26 mouse cellular contexts compared by ENCODE assay signal in the genomic region with DNA sequence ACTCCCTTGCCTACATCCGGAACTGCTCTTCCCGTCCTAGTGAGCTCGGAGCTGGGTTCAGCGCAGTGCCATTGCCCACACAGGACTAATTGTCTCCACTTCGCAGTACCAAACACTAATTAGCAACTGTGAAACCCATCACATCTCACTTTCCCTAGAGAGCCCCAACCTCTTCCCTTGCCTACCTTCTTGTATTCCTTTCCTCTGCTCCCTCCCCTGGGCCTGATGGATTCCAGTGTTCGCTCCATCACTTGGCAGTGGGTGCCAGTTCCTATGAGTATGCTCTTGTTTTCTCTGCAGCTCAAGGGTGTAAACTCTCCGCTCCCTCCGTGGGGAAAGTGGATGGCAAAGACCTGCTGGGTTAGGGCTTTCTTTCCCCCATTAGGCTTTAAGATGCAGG. TPM values are rescaled to one million over a fixed set of nuclear protein-coding genes. Genes with fewer than 3 reads are reported as not detected.
DNase-seq lines count a peak whose midpoint lies in the region; ATAC-seq and TF ChIP-seq lines count a peak whose summit lies in the region.
"Had no signal": no experiment of that assay in that cellular context is flagged by ENCODE, and none has a peak within 500 bp of the region (broad histone marks: within the 10 kb centered on the region; RNA-seq: fewer than 3 reads in every experiment).

No protein-coding gene starts in this region.

- no peaks in the 10 kb centered on the region for H3K9me3 ChIP-seq in heart, embryonic 16.5 days (replicated peaks; ENCODE audit: control insufficient read depth, low read length)
- H3K9me3 ChIP-seq in heart, embryonic 12.5 days (replicated peaks) = no peaks in the 10 kb centered on the region
- H3K9me3 ChIP-seq in neural tube, embryonic 13.5 days = no peaks in the 10 kb centered on the region
- H3K9me3 ChIP-seq: forebrain, embryonic 12.5 days; liver, embryonic 13.5 days had no signal

- ATAC-seq in heart, embryonic 16.5 days (replicated peaks; ENCODE audit: extremely low read depth, insufficient read depth, low FRiP score) = no peak
- ATAC-seq in heart, embryonic 12.5 days (ENCODE audit: insufficient number of reproducible peaks, low FRiP score) = no peak
- ATAC-seq in neural tube, embryonic 13.5 days (ENCODE audit: low read depth) = no peak
- ATAC-seq: hindbrain, embryonic 16.5 days had no signal

- no peak for TF ChIP-seq CTCF in gastrocnemius, adult 2 months (IDR thresholded peaks at IDR 0.05)

- no peak overlapping the region for H3K4me2 ChIP-seq in heart, embryonic 16.5 days (ENCODE audit: low read depth, low read length)
- no peak overlapping the region for H3K4me2 ChIP-seq in heart, embryonic 12.5 days
- peak overlapping the region; percentile 4; the same call in 1 of the 2 replicates for H3K4me2 ChIP-seq in neural tube, embryonic 13.5 days
- H3K4me2 ChIP-seq: forebrain, embryonic 12.5 days; liver, embryonic 13.5 days; lung, embryonic 14.5 days had no signal

- no peaks in the 10 kb centered on the region for H3K27me3 ChIP-seq in heart, embryonic 16.5 days (ENCODE audit: control insufficient read depth, insufficient read depth, low read length)
- no peaks in the 10 kb centered on the region for H3K27me3 ChIP-seq in heart, embryonic 12.5 days (replicated peaks)
- peaks cover 1% of the 10 kb centered on the region; the same call in 1 of the 2 replicates for H3K27me3 ChIP-seq in neural tube, embryonic 13.5 days

- peaks cover 40% of the 10 kb centered on the region for H3K4me1 ChIP-seq in heart, embryonic 16.5 days (ENCODE audit: control insufficient read depth, insufficient read depth, low read length)
- peaks cover 55% of the 10 kb centered on the region for H3K4me1 ChIP-seq in heart, embryonic 12.5 days (replicated peaks)
- H3K4me1 ChIP-seq in neural tube, embryonic 13.5 days (replicated peaks) = peaks cover 33% of the 10 kb centered on the region

- DNase-seq in gastrocnemius, adult 2 months = no peak
- DNase-seq in gastrocnemius, postnatal 4 days (ENCODE audit: low spot score in 2 of 2) = no peak
- DNase-seq in neural tube, embryonic 10.5 days (ENCODE audit: extremely low spot score, low spot score) = no peak
- DNase-seq in left cerebral cortex, adult 18-20 months (ENCODE audit: low spot score in 2 of 2) = no peak
- DNase-seq in adrenal gland, adult 2 months = no peak
- DNase-seq: adrenal gland, postnatal 25 days; cerebellum, adult 11 months; cerebellum, adult 9-11 months; kidney, adult 11 months; kidney, postnatal 4 days; layer of hippocampus, adult 9-11 months; liver, embryonic 13.5 days; lung, embryonic 14.5 days; thymus, postnatal 14 days had no signal

- H3K9ac ChIP-seq in heart, embryonic 16.5 days (ENCODE audit: low read length) = no peak overlapping the region
- no peak overlapping the region for H3K9ac ChIP-seq in heart, embryonic 12.5 days
- H3K9ac ChIP-seq in neural tube, embryonic 13.5 days = no peak overlapping the region
- H3K9ac ChIP-seq: forebrain, embryonic 12.5 days; liver, embryonic 13.5 days; lung, embryonic 14.5 days had no signal

- H3K4me3 ChIP-seq in gastrocnemius, adult 2 months = no peak overlapping the region
- H3K4me3 ChIP-seq in heart, embryonic 16.5 days (ENCODE audit: low read length) = no peak overlapping the region
- no peak overlapping the region for H3K4me3 ChIP-seq in heart, embryonic 12.5 days
- H3K4me3 ChIP-seq in neural tube, embryonic 13.5 days = no peak overlapping the region
- H3K4me3 ChIP-seq: forebrain, embryonic 12.5 days; left cerebral cortex, adult 2 months; liver, embryonic 13.5 days had no signal

- 57% methylated on average over 8 of the region's 8 CpGs for WGBS in heart, embryonic 16.5 days
- WGBS in heart, embryonic 12.5 days = 55% methylated on average over 8 of the region's 8 CpGs
- 60% methylated on average over 8 of the region's 8 CpGs for WGBS in neural tube, embryonic 13.5 days

- intact Hi-C loops in gastrocnemius, adult 2 months (cut with DNase I) = no loop called here

- no peaks in the 10 kb centered on the region for H3K36me3 ChIP-seq in heart, embryonic 16.5 days (ENCODE audit: control insufficient read depth, insufficient read depth)
- no peaks in the 10 kb centered on the region for H3K36me3 ChIP-seq in heart, embryonic 12.5 days
- no peaks in the 10 kb centered on the region for H3K36me3 ChIP-seq in neural tube, embryonic 13.5 days
- H3K36me3 ChIP-seq: forebrain, embryonic 12.5 days; liver, embryonic 13.5 days had no signal

- H3K27ac ChIP-seq in gastrocnemius, adult 2 months = peak overlapping the region; percentile 86
- H3K27ac ChIP-seq in heart, embryonic 16.5 days (ENCODE audit: low read length) = peak overlapping the region; percentile 67
- H3K27ac ChIP-seq in heart, embryonic 12.5 days (ENCODE audit: poor library complexity, severe bottlenecking) = no peak overlapping the region; the same call in 1 of the 2 replicates
- H3K27ac ChIP-seq in neural tube, embryonic 13.5 days (replicated peaks) = 0 out of 2 replicates have a peak overlapping the region, but pooled peaks have one; percentile 28
- H3K27ac ChIP-seq: forebrain, embryonic 12.5 days; left cerebral cortex, adult 2 months; liver, embryonic 13.5 days had no signal

RNA-seq across cellular contexts. Expression of gene Pcp4l1, which starts 10.4 kb away (rescaled TPM):
- 10 to 100 TPM; 58.3 to 75.0 TPM for total RNA-seq in gastrocnemius, adult 2 months (2021)
- total RNA-seq in gastrocnemius, postnatal 4 days (2021) = 10 to 100 TPM in 1 of 2 experiments, 1 to 10 TPM in 1; 7.5 to 11.7 TPM
- 48.9 and 57.2 TPM in 2 replicates for polyA plus RNA-seq in heart, embryonic 16.5 days (2015; fragmentation: Nextera tagmentation; extraction: Ambion mirVana)
- 32.7 and 33.4 TPM in 2 replicates for polyA plus RNA-seq in heart, embryonic 12.5 days (2016; fragmentation: Nextera tagmentation; extraction: Ambion mirVana)
- polyA plus RNA-seq in neural tube, embryonic 13.5 days (2015; fragmentation: Nextera tagmentation; extraction: Ambion mirVana) = 13.9 and 18.4 TPM in 2 replicates
- total RNA-seq in left cerebral cortex, adult 18-20 months (2021) = 100 to 1,000 TPM; 114 to 132 TPM
- 10 to 100 TPM; 42.6 to 54.7 TPM for total RNA-seq in adrenal gland, adult 2 months (2021)
- 68.9 and 73.5 TPM in 2 replicates for polyA plus RNA-seq in adrenal gland, adult 2 months (2012; rRNA removed)

RNA-seq across cellular contexts. Expression of gene Nr1i3, which starts 28.1 kb away (rescaled TPM):
- total RNA-seq in gastrocnemius, adult 2 months (2021) = not detected
- under 1 TPM in 1 of 2 experiments, not detected in 1; 0.29 TPM for total RNA-seq in gastrocnemius, postnatal 4 days (2021)
- polyA plus RNA-seq in heart, embryonic 16.5 days (2015; fragmentation: Nextera tagmentation; extraction: Ambion mirVana) = 0.35 and 0.43 TPM in 2 replicates
- polyA plus RNA-seq in heart, embryonic 12.5 days (2016; fragmentation: Nextera tagmentation; extraction: Ambion mirVana) = 0.19 and 0.22 TPM in 2 replicates
- 0.22 and 0.25 TPM in 2 replicates for polyA plus RNA-seq in neural tube, embryonic 13.5 days (2015; fragmentation: Nextera tagmentation; extraction: Ambion mirVana)
- total RNA-seq in left cerebral cortex, adult 18-20 months (2021) = under 1 TPM; 0.12 to 0.14 TPM
- total RNA-seq in adrenal gland, adult 2 months (2021) = under 1 TPM in 1 of 2 experiments, not detected in 1; 0.40 TPM
- polyA plus RNA-seq in adrenal gland, adult 2 months (2012; rRNA removed) = not detected in 2 replicates
- total RNA-seq: adrenal gland, postnatal 25 days; gastrocnemius, adult 18-20 months had no signal
- polyA plus RNA-seq: spleen, adult 2 months had no signal

RNA-seq across cellular contexts. Expression of gene Mpz, which starts 35.1 kb away (rescaled TPM):
- 10 to 100 TPM; 24.7 to 27.7 TPM for total RNA-seq in gastrocnemius, adult 2 months (2021)
- 100 to 1,000 TPM; 476 to 539 TPM for total RNA-seq in gastrocnemius, postnatal 4 days (2021)
- 0.44 and 1.1 TPM in 2 replicates for polyA plus RNA-seq in heart, embryonic 16.5 days (2015; fragmentation: Nextera tagmentation; extraction: Ambion mirVana)
- 0.11 and 0.15 TPM in 2 replicates for polyA plus RNA-seq in heart, embryonic 12.5 days (2016; fragmentation: Nextera tagmentation; extraction: Ambion mirVana)
- polyA plus RNA-seq in neural tube, embryonic 13.5 days (2015; fragmentation: Nextera tagmentation; extraction: Ambion mirVana) = 20.7 and 25.7 TPM in 2 replicates
- total RNA-seq in left cerebral cortex, adult 18-20 months (2021) = not detected
- total RNA-seq in adrenal gland, adult 2 months (2021) = 1 to 10 TPM in 1 of 2 experiments, under 1 TPM in 1; 0.49 to 1.5 TPM
- 1.7 and 5.1 TPM in 2 replicates for polyA plus RNA-seq in adrenal gland, adult 2 months (2012; rRNA removed)
- total RNA-seq: common myeloid progenitor, adult 5-6 weeks; hematopoietic stem cell, adult 5-6 weeks; left cerebral cortex, adult 2 months; left cerebral cortex, postnatal 36 days; megakaryocyte-erythroid progenitor cell, adult 5-6 weeks had no signal
- polyA plus RNA-seq: liver, embryonic 13.5 days had no signal

RNA-seq across cellular contexts. Expression of gene Sdhc, which starts 35.3 kb away (rescaled TPM):
- total RNA-seq in gastrocnemius, adult 2 months (2021) = 100 to 1,000 TPM; 635 to 909 TPM
- total RNA-seq in gastrocnemius, postnatal 4 days (2021) = 100 to 1,000 TPM; 458 to 496 TPM
- polyA plus RNA-seq in heart, embryonic 16.5 days (2015; fragmentation: Nextera tagmentation; extraction: Ambion mirVana) = 622 and 629 TPM in 2 replicates
- 420 and 425 TPM in 2 replicates for polyA plus RNA-seq in heart, embryonic 12.5 days (2016; fragmentation: Nextera tagmentation; extraction: Ambion mirVana)
- polyA plus RNA-seq in neural tube, embryonic 13.5 days (2015; fragmentation: Nextera tagmentation; extraction: Ambion mirVana) = 278 and 279 TPM in 2 replicates
- total RNA-seq in left cerebral cortex, adult 18-20 months (2021) = 100 to 1,000 TPM; 195 to 207 TPM
- 100 to 1,000 TPM; 415 to 526 TPM for total RNA-seq in adrenal gland, adult 2 months (2021)
- 125 and 156 TPM in 2 replicates for polyA plus RNA-seq in adrenal gland, adult 2 months (2012; rRNA removed)

RNA-seq across cellular contexts. Expression of gene Tomm40l, which starts 36.7 kb away (rescaled TPM):
- total RNA-seq in gastrocnemius, adult 2 months (2021) = 10 to 100 TPM; 43.2 to 56.3 TPM
- 10 to 100 TPM; 33.4 to 39.7 TPM for total RNA-seq in gastrocnemius, postnatal 4 days (2021)
- 60.7 and 68.9 TPM in 2 replicates for polyA plus RNA-seq in heart, embryonic 16.5 days (2015; fragmentation: Nextera tagmentation; extraction: Ambion mirVana)
- 41.8 and 43.3 TPM in 2 replicates for polyA plus RNA-seq in heart, embryonic 12.5 days (2016; fragmentation: Nextera tagmentation; extraction: Ambion mirVana)
- 32.6 and 42.6 TPM in 2 replicates for polyA plus RNA-seq in neural tube, embryonic 13.5 days (2015; fragmentation: Nextera tagmentation; extraction: Ambion mirVana)
- 10 to 100 TPM; 84.2 to 90.5 TPM for total RNA-seq in left cerebral cortex, adult 18-20 months (2021)
- 10 to 100 TPM; 34.4 to 63.1 TPM for total RNA-seq in adrenal gland, adult 2 months (2021)
- 37.2 and 45.3 TPM in 2 replicates for polyA plus RNA-seq in adrenal gland, adult 2 months (2012; rRNA removed)

Comparison
In these comparisons a context has a peak if more than half of its experiments do, and no peak if none do; other contexts are left out.
1. RNA of gene Mpz, which starts 35.1 kb away (total RNA-seq): 476 to 539 TPM in gastrocnemius, postnatal 4 days; 24.7 to 27.7 TPM in gastrocnemius, adult 2 months, 0.49 to 1.5 TPM in adrenal gland, adult 2 months and not detected in left cerebral cortex, adult 18-20 months; every median in the first group is over 10 times any median in the second.